ENCODE assay signal across 26 mouse cellular contexts in genomic region chr19:38190606-38191005, GRCm38 (mm10). TPM values are rescaled to one million over a fixed set of nuclear protein-coding genes. Genes with fewer than 3 reads are reported as not detected.
A peak's percentile ranks its signal among the peaks of the same experiment; 100 is the strongest.
DNase-seq lines count a peak whose midpoint lies in the region; ATAC-seq and TF ChIP-seq lines count a peak whose summit lies in the region.
"Had no signal": no experiment of that assay in that cellular context is flagged by ENCODE, and none has a peak within 500 bp of the region (broad histone marks: within the 10 kb centered on the region; RNA-seq: fewer than 3 reads in every experiment).

No protein-coding gene starts in this region.

- no peaks in the 10 kb centered on the region for H3K27me3 ChIP-seq in liver, adult 2 months (ENCODE audit: control insufficient read depth, insufficient read depth, low read length)
- H3K27me3 ChIP-seq in liver, embryonic 11.5 days (replicated peaks; ENCODE audit: control insufficient read depth, insufficient read depth, low read length) = no peaks in the 10 kb centered on the region
- H3K27me3 ChIP-seq in liver, embryonic 15.5 days = no peaks in the 10 kb centered on the region
- H3K27me3 ChIP-seq in liver, embryonic 12.5 days (replicated peaks) = no peaks in the 10 kb centered on the region
- no peaks in the 10 kb centered on the region for H3K27me3 ChIP-seq in liver, postnatal 0 days (ENCODE audit: insufficient read depth, low read length)
- H3K27me3 ChIP-seq in midbrain, embryonic 11.5 days (ENCODE audit: control insufficient read depth, insufficient read depth, low read length) = no peaks in the 10 kb centered on the region
- no peaks in the 10 kb centered on the region for H3K27me3 ChIP-seq in midbrain, postnatal 0 days (ENCODE audit: insufficient read depth, low read length)
- H3K27me3 ChIP-seq: CH12.LX, Patski had no signal

- peaks cover 6% of the 10 kb centered on the region for H3K36me3 ChIP-seq in liver, adult 2 months (ENCODE audit: control insufficient read depth, insufficient read depth, low read length)
- peaks cover 10% of the 10 kb centered on the region; the same call in 1 of the 2 replicates for H3K36me3 ChIP-seq in liver, embryonic 11.5 days (ENCODE audit: control insufficient read depth, insufficient read depth, low read length)
- peaks cover 11% of the 10 kb centered on the region; the same call in 1 of the 2 replicates for H3K36me3 ChIP-seq in liver, embryonic 15.5 days (replicated peaks)
- peaks cover 45% of the 10 kb centered on the region for H3K36me3 ChIP-seq in liver, embryonic 12.5 days
- peaks cover 9% of the 10 kb centered on the region for H3K36me3 ChIP-seq in liver, postnatal 0 days (replicated peaks; ENCODE audit: insufficient read depth, low read length)
- no peaks in the 10 kb centered on the region for H3K36me3 ChIP-seq in midbrain, embryonic 11.5 days (ENCODE audit: control insufficient read depth, insufficient read depth, low read length)
- H3K36me3 ChIP-seq in midbrain, postnatal 0 days (ENCODE audit: insufficient read depth, low read length) = peaks cover 8% of the 10 kb centered on the region; the same call in 1 of the 2 replicates

- TF ChIP-seq EP300 in liver, postnatal 0 days (IDR thresholded peaks at IDR 0.05; ENCODE audit: low read depth) = no peak

- H3K9ac ChIP-seq in liver, adult 2 months (ENCODE audit: low read depth, low read length) = no peak overlapping the region
- H3K9ac ChIP-seq in liver, embryonic 11.5 days (ENCODE audit: low read depth, low read length) = no peak overlapping the region
- no peak overlapping the region for H3K9ac ChIP-seq in liver, embryonic 15.5 days
- no peak overlapping the region for H3K9ac ChIP-seq in liver, embryonic 12.5 days
- no peak overlapping the region for H3K9ac ChIP-seq in liver, postnatal 0 days (replicated peaks)
- H3K9ac ChIP-seq in midbrain, embryonic 11.5 days (ENCODE audit: low read length) = no peak overlapping the region
- no peak overlapping the region for H3K9ac ChIP-seq in midbrain, postnatal 0 days (replicated peaks; ENCODE audit: low read length, poor library complexity, severe bottlenecking)

- no peak for TF ChIP-seq POLR2A in liver, adult 2 months (IDR thresholded peaks at IDR 0.05; ENCODE audit: extremely low read depth, insufficient read depth, low read length)

- H3K79me2 ChIP-seq in liver, adult 2 months (ENCODE audit: control insufficient read depth, insufficient read depth, low read length) = no peaks in the 10 kb centered on the region; the same call in 1 of the 2 replicates

- no peaks in the 10 kb centered on the region for H3K9me3 ChIP-seq in liver, embryonic 11.5 days (ENCODE audit: control insufficient read depth, low read length)
- no peaks in the 10 kb centered on the region for H3K9me3 ChIP-seq in liver, embryonic 15.5 days (replicated peaks)
- H3K9me3 ChIP-seq in liver, embryonic 12.5 days (replicated peaks) = no peaks in the 10 kb centered on the region
- no peaks in the 10 kb centered on the region for H3K9me3 ChIP-seq in liver, postnatal 0 days (ENCODE audit: low read length)
- no peaks in the 10 kb centered on the region for H3K9me3 ChIP-seq in midbrain, embryonic 11.5 days (ENCODE audit: control insufficient read depth, low read length)
- H3K9me3 ChIP-seq in midbrain, postnatal 0 days (ENCODE audit: low read length) = no peaks in the 10 kb centered on the region
- H3K9me3 ChIP-seq: G1E had no signal

- peak; percentile 73 for DNase-seq in liver, adult 2 months (ENCODE audit: extremely low read depth, low read depth, low spot score)
- DNase-seq in liver, embryonic 11.5 days (ENCODE audit: low spot score) = no peak
- DNase-seq in liver, postnatal 0 days = no peak
- no peak for DNase-seq in liver
- DNase-seq in midbrain, embryonic 11.5 days (ENCODE audit: low spot score, missing footprints) = peak; percentile 57
- DNase-seq in midbrain, postnatal 0 days (ENCODE audit: low spot score) = no peak
- DNase-seq: adrenal gland, adult 2 months; adrenal gland, adult 8-10 months; adrenal gland, postnatal 10 days; adrenal gland, postnatal 14 days; adrenal gland, postnatal 25 days; adrenal gland, postnatal 36 days; B cell, adult 2 months; cerebellum, adult 11 months; cerebellum, adult 11-12 months had no signal

- ATAC-seq in liver, embryonic 11.5 days (replicated peaks; ENCODE audit: low FRiP score) = no peak
- no peak for ATAC-seq in liver, embryonic 15.5 days (ENCODE audit: insufficient read depth)
- no peak for ATAC-seq in liver, embryonic 12.5 days
- peak; percentile 57 for ATAC-seq in liver, postnatal 0 days
- ATAC-seq in midbrain, embryonic 11.5 days (ENCODE audit: low FRiP score) = no peak
- no peak for ATAC-seq in midbrain, postnatal 0 days (ENCODE audit: low FRiP score)
- ATAC-seq: activated CD4-positive, CD25-positive, alpha-beta regulatory T cell, adult 4 months; CD4-positive, CD25-positive, alpha-beta regulatory T cell, adult 4 months; Patski had no signal

- H3K27ac ChIP-seq in liver, adult 2 months (replicated peaks; ENCODE audit: insufficient read depth, low read depth, low read length) = peak overlapping the region; percentile 86
- H3K27ac ChIP-seq in liver, embryonic 11.5 days (ENCODE audit: low read depth, low read length) = no peak overlapping the region
- peak overlapping the region; percentile 59; the same call in 1 of the 2 replicates for H3K27ac ChIP-seq in liver, embryonic 15.5 days (replicated peaks)
- no peak overlapping the region for H3K27ac ChIP-seq in liver, embryonic 12.5 days
- peak overlapping the region; percentile 92 for H3K27ac ChIP-seq in liver, postnatal 0 days (ENCODE audit: low read depth)
- no peak overlapping the region for H3K27ac ChIP-seq in midbrain, embryonic 11.5 days (ENCODE audit: low read depth, low read length)
- no peak overlapping the region for H3K27ac ChIP-seq in midbrain, postnatal 0 days (ENCODE audit: low read depth, low read length)

- TF ChIP-seq CTCF in liver, adult 2 months (IDR thresholded peaks at IDR 0.05; ENCODE audit: low read depth, low read length) = no peak
- no peak for TF ChIP-seq CTCF in liver, postnatal 0 days (IDR thresholded peaks at IDR 0.05; ENCODE audit: low read depth)
- no peak for TF ChIP-seq CTCF in midbrain, postnatal 0 days (IDR thresholded peaks at IDR 0.05)

- H3K4me2 ChIP-seq in liver, embryonic 11.5 days = no peak overlapping the region
- H3K4me2 ChIP-seq in liver, embryonic 15.5 days = no peak overlapping the region
- H3K4me2 ChIP-seq in liver, embryonic 12.5 days = no peak overlapping the region
- H3K4me2 ChIP-seq in liver, postnatal 0 days (ENCODE audit: low read depth, low read length) = no peak overlapping the region
- no peak overlapping the region for H3K4me2 ChIP-seq in midbrain, embryonic 11.5 days
- H3K4me2 ChIP-seq in midbrain, postnatal 0 days (ENCODE audit: low read depth, low read length, poor library complexity, severe bottlenecking) = no peak overlapping the region

- no peak overlapping the region for H3K4me3 ChIP-seq in liver, adult 2 months (ENCODE audit: insufficient read depth, low read depth, low read length)
- no peak overlapping the region for H3K4me3 ChIP-seq in liver, embryonic 11.5 days (ENCODE audit: low read depth, low read length)
- no peak overlapping the region for H3K4me3 ChIP-seq in liver, embryonic 15.5 days (replicated peaks)
- no peak overlapping the region for H3K4me3 ChIP-seq in liver, embryonic 12.5 days
- H3K4me3 ChIP-seq in liver, postnatal 0 days (ENCODE audit: low read depth, low read length) = no peak overlapping the region
- H3K4me3 ChIP-seq in midbrain, embryonic 11.5 days (ENCODE audit: low read depth, low read length) = no peak overlapping the region
- H3K4me3 ChIP-seq in midbrain, postnatal 0 days (ENCODE audit: low read depth, low read length) = no peak overlapping the region

- WGBS in liver, adult 2 months = 38% methylated on average over 3 of the region's 3 CpGs
- 82% methylated on average over 3 of the region's 3 CpGs for WGBS in liver, embryonic 11.5 days
- WGBS in liver, embryonic 15.5 days (ENCODE audit: insufficient replicate concordance) = 71% methylated on average over 3 of the region's 3 CpGs
- 71% methylated on average over 3 of the region's 3 CpGs for WGBS in liver, embryonic 12.5 days (ENCODE audit: insufficient replicate concordance)
- 60% methylated on average over 3 of the region's 3 CpGs for WGBS in liver, postnatal 0 days (ENCODE audit: insufficient replicate concordance)
- 90% methylated on average over 3 of the region's 3 CpGs for WGBS in midbrain, embryonic 11.5 days
- 94% methylated on average over 3 of the region's 3 CpGs for WGBS in midbrain, postnatal 0 days

- H3K4me1 ChIP-seq in liver, adult 2 months (ENCODE audit: control insufficient read depth, insufficient read depth, low read length) = peaks cover 22% of the 10 kb centered on the region
- no peaks in the 10 kb centered on the region for H3K4me1 ChIP-seq in liver, embryonic 11.5 days (replicated peaks; ENCODE audit: control insufficient read depth, insufficient read depth, low read length)
- H3K4me1 ChIP-seq in liver, embryonic 15.5 days (replicated peaks) = no peaks in the 10 kb centered on the region
- no peaks in the 10 kb centered on the region; the same call in 1 of the 2 replicates for H3K4me1 ChIP-seq in liver, embryonic 12.5 days
- H3K4me1 ChIP-seq in liver, postnatal 0 days (ENCODE audit: insufficient read depth) = no peaks in the 10 kb centered on the region; the same call in 1 of the 2 replicates
- no peaks in the 10 kb centered on the region for H3K4me1 ChIP-seq in midbrain, embryonic 11.5 days (ENCODE audit: control insufficient read depth, insufficient read depth, low read length)
- no peaks in the 10 kb centered on the region for H3K4me1 ChIP-seq in midbrain, postnatal 0 days (ENCODE audit: insufficient read depth, low read length)

RNA-seq across cellular contexts. Expression of gene Fra10ac1, which starts 33.4 kb away (rescaled TPM):
- 8.2 and 11.9 TPM in 2 replicates for total RNA-seq in liver, adult 2 months (2014; rRNA removed)
- 4.2 TPM in 2 replicates for polyA plus RNA-seq in liver, adult 2 months (2012; rRNA removed)
- polyA plus RNA-seq in liver, embryonic 11.5 days (2014; fragmentation: Nextera tagmentation; extraction: Ambion mirVana) = 35.0 and 35.9 TPM in 2 replicates
- 10.9 and 11.1 TPM in 2 replicates for polyA plus RNA-seq in liver, embryonic 15.5 days (2015; fragmentation: Nextera tagmentation; extraction: Ambion mirVana)
- polyA plus RNA-seq in liver, embryonic 12.5 days (2016; fragmentation: Nextera tagmentation; extraction: Ambion mirVana) = 23.5 and 25.4 TPM in 2 replicates
- polyA plus RNA-seq in liver, postnatal 0 days (2015; fragmentation: Nextera tagmentation; extraction: Ambion mirVana) = 16.6 and 18.6 TPM in 2 replicates
- 45.7 and 47.5 TPM in 2 replicates for polyA plus RNA-seq in midbrain, embryonic 11.5 days (2014; fragmentation: Nextera tagmentation; extraction: Ambion mirVana)
- total RNA-seq in midbrain, postnatal 0 days (2014; rRNA removed) = 4.9 and 10.1 TPM in 2 replicates
- polyA plus RNA-seq in midbrain, postnatal 0 days (2015; fragmentation: Nextera tagmentation; extraction: Ambion mirVana) = 25.5 and 31.4 TPM in 2 replicates

RNA-seq across cellular contexts. Expression of gene Pde6c, which starts 58.0 kb away (rescaled TPM):
- total RNA-seq in liver, adult 2 months (2014; rRNA removed) = 1.0 and 2.1 TPM in 2 replicates
- 0.09 TPM in 1 of 2 replicates, not detected in the other for polyA plus RNA-seq in liver, adult 2 months (2012; rRNA removed)
- 2.4 and 4.0 TPM in 2 replicates for polyA plus RNA-seq in liver, embryonic 11.5 days (2014; fragmentation: Nextera tagmentation; extraction: Ambion mirVana)
- polyA plus RNA-seq in liver, embryonic 15.5 days (2015; fragmentation: Nextera tagmentation; extraction: Ambion mirVana) = 5.5 and 5.8 TPM in 2 replicates
- 3.2 and 3.5 TPM in 2 replicates for polyA plus RNA-seq in liver, embryonic 12.5 days (2016; fragmentation: Nextera tagmentation; extraction: Ambion mirVana)
- polyA plus RNA-seq in liver, postnatal 0 days (2015; fragmentation: Nextera tagmentation; extraction: Ambion mirVana) = 24.7 and 28.2 TPM in 2 replicates
- 0.08 and 0.12 TPM in 2 replicates for polyA plus RNA-seq in midbrain, embryonic 11.5 days (2014; fragmentation: Nextera tagmentation; extraction: Ambion mirVana)
- total RNA-seq in midbrain, postnatal 0 days (2014; rRNA removed) = 0.09 TPM in 1 of 2 replicates, not detected in the other
- 0.19 TPM in 1 of 2 replicates, not detected in the other for polyA plus RNA-seq in midbrain, postnatal 0 days (2015; fragmentation: Nextera tagmentation; extraction: Ambion mirVana)
- total RNA-seq: adrenal gland, adult 18-20 months; adrenal gland, adult 2 months; adrenal gland, adult 8-10 months; adrenal gland, postnatal 25 days; adrenal gland, postnatal 36 days; CH12.LX; ES-E14; G1E; MEL had no signal
- polyA plus RNA-seq: activated CD4-positive, CD25-positive, alpha-beta regulatory T cell, adult 4 months; adrenal gland, adult 2 months; C2C12; CD4-positive, CD25-positive, alpha-beta regulatory T cell, adult 4 months; G1E; Patski had no signal

Comparison
In these comparisons a context has a peak if more than half of its experiments do, and no peak if none do; other contexts are left out.
1. DNase-seq: peak in liver, adult 2 months (single experiment) and midbrain, embryonic 11.5 days (single experiment); none in liver, embryonic 11.5 days (single experiment), liver, postnatal 0 days (single experiment), liver (single experiment) and midbrain, postnatal 0 days (single experiment).
2. H3K27ac ChIP-seq: peak in liver, adult 2 months (single experiment), liver, embryonic 15.5 days (single experiment) and liver, postnatal 0 days (single experiment); none in liver, embryonic 11.5 days (single experiment), liver, embryonic 12.5 days (single experiment), midbrain, embryonic 11.5 days (single experiment) and midbrain, postnatal 0 days (single experiment).